Mouse (Mus musculus): Measurements from ENCODE around the gene Ank. TPM values are rescaled to one million over a fixed set of nuclear protein-coding genes. Genes with fewer than 3 reads are reported as not detected.

Ank gene
- polyA plus RNA-seq, 1 experiment = 222 TPM

DNA sequence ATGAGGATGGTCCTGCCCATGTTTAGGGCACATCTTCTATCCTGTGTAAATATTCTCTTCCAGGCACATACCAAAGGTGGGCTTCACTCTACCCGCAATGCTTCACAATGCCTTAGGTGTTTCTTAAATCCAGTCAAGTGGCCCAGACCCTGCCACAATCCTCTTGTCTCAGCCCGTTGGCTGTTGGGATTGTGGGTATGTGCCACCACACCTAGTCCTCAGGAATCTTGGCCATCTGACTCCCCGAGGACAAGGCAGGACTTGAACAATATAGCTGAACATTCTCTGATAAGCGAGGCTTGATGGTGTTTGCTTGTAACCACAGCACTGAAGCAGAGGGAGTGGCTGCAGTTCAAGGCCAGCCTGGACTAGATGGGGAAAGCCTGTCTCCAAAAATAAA, 30.3 kb upstream of the Ank start:
- Histone ChIP-seq H3K27me3 (ENCODE audit: control insufficient read depth, insufficient read depth, low read length) (no peaks in the 10 kb centered on the region), H3K4me1 (ENCODE audit: control insufficient read depth, insufficient read depth, low read length) (no peaks in the 10 kb centered on the region), H3K27ac (ENCODE audit: insufficient read depth, low read length) (no peak overlapping the region), H3K4me3 (replicated peaks; ENCODE audit: insufficient read depth, low read depth, low read length) (no peak overlapping the region)
- 92% methylated on average over 4 of the region's 4 CpGs for WGBS
- DNase-seq = no peak
- TF ChIP-seq POLR2A (IDR thresholded peaks at IDR 0.05; ENCODE audit: borderline replicate concordance, insufficient read depth, low read length) (no peak), CTCF (IDR thresholded peaks at IDR 0.05; ENCODE audit: borderline replicate concordance, insufficient read depth, low read depth, low read length) (no peak)

DNA sequence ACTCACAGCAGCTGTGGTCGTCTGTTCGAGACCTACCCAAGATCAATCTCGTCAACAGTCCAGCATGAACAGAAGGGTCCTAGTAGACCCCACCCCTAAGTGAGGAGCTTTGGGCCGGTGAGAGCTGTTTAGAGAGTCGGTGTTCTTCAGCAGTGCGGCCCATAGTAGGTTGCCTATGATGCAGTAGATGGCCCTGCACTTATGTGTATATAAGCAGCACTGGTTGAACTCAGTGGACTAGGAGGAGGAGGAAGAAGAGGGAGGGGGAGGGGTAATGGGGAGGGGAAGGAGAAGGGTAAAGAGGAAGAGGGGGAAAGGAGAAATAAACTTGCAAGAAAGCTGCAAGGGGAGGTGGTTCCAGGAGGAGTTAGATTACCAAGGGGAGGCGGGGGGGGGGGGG, 25.4 kb upstream of the Ank start:
- Histone ChIP-seq H3K27ac (ENCODE audit: insufficient read depth, low read length) (no peak overlapping the region), H3K4me1 (ENCODE audit: control insufficient read depth, insufficient read depth, low read length) (no peaks in the 10 kb centered on the region), H3K4me3 (replicated peaks; ENCODE audit: insufficient read depth, low read depth, low read length) (no peak overlapping the region), H3K27me3 (ENCODE audit: control insufficient read depth, insufficient read depth, low read length) (no peaks in the 10 kb centered on the region)
- 90% methylated on average over 7 of the region's 7 CpGs for WGBS
- TF ChIP-seq POLR2A (IDR thresholded peaks at IDR 0.05; ENCODE audit: borderline replicate concordance, insufficient read depth, low read length) = no peak
- DNase-seq = no peak

DNA sequence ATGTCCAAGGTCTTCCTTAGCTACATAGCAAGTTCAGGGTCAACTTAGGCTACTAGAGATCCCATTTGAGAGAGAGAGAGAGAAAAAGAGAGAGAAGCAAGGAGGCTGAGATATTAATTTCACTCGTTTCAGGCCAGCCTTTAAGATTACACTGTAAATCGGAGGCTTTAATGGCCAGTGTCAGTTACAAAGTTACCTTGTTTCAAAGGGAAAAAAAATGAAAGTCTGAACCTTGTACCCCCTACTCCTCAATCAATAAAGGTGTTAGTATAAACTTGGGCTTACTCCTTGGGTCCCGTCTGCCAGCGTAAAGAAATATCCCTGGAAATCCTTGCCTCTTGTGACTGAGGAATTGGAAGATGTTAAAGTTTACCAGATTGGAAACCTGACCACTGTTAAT, 24.9 kb upstream of the Ank start:
- no peaks in the 10 kb centered on the region for H3K27me3 ChIP-seq (ENCODE audit: control insufficient read depth, insufficient read depth, low read length)
- TF ChIP-seq CTCF (IDR thresholded peaks at IDR 0.05; ENCODE audit: borderline replicate concordance, insufficient read depth, low read depth, low read length) (no peak), POLR2A (IDR thresholded peaks at IDR 0.05; ENCODE audit: borderline replicate concordance, insufficient read depth, low read length) (no peak)
- no peak overlapping the region for H3K27ac ChIP-seq (ENCODE audit: insufficient read depth, low read length)
- H3K4me3 ChIP-seq (replicated peaks; ENCODE audit: insufficient read depth, low read depth, low read length) = no peak overlapping the region
- DNase-seq = no peak
- WGBS = 95% methylated on average over 4 of the region's 4 CpGs
- no peaks in the 10 kb centered on the region for H3K4me1 ChIP-seq (ENCODE audit: control insufficient read depth, insufficient read depth, low read length)

DNA sequence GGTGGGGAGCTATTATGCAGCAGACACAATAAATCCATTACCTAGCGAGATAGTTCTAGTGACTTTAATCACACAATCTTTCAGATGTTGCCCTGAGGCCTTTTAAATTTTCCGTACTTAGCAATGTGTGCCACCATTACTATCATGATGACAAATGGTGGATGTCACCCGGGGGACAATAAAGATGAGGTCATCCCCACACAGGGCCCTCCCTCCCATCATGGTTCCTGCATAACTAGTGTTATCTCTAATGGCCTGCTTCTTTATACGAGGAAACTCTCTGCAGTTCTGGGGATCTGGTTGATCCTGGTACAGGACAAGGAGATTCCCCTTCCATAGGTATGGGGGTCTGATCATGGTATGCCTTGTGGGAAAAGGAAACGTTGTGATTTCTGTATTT, 24.5 kb upstream of the Ank start:
- DNase-seq = no peak
- Histone ChIP-seq H3K4me1 (ENCODE audit: control insufficient read depth, insufficient read depth, low read length) (no peaks in the 10 kb centered on the region), H3K4me3 (replicated peaks; ENCODE audit: insufficient read depth, low read depth, low read length) (no peak overlapping the region), H3K27me3 (ENCODE audit: control insufficient read depth, insufficient read depth, low read length) (no peaks in the 10 kb centered on the region), H3K27ac (ENCODE audit: insufficient read depth, low read length) (no peak overlapping the region)
- TF ChIP-seq CTCF (IDR thresholded peaks at IDR 0.05; ENCODE audit: borderline replicate concordance, insufficient read depth, low read depth, low read length) (no peak), POLR2A (IDR thresholded peaks at IDR 0.05; ENCODE audit: borderline replicate concordance, insufficient read depth, low read length) (no peak)
- WGBS = 86% methylated on average over 5 of the region's 5 CpGs

DNA sequence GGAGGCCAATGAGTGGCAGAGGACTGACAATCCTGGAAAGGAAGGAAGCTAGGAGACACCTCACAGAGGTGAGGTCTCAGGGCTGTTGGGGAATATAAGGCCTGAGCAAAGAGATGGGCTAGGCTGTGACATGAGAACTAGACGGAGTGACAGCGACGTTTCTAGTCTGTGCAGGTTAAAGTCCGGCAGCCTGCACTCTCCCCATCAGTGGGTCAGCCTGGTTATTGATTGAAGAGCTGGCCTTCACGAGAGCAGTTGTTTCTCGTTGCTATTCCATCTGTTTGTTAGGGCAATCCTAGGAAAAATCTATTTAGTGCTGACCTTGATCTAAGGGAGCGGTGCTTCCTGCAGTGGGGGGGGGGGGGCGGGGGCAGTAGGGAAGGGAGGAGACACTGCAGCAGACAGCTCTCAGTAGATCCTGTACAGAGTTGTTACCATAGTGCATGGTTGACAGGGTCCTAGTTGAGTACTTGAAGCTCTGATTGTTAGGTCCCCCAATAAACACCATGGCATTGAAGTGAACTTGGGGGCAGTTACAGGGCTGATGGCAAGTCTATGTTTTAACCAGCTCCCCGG, 21.6 kb upstream of the Ank start:
- Histone ChIP-seq H3K4me3 (replicated peaks; ENCODE audit: insufficient read depth, low read depth, low read length) (no peak overlapping the region), H3K4me1 (ENCODE audit: control insufficient read depth, insufficient read depth, low read length) (no peaks in the 10 kb centered on the region)
- WGBS = 86% methylated on average over 9 of the region's 9 CpGs

DNA sequence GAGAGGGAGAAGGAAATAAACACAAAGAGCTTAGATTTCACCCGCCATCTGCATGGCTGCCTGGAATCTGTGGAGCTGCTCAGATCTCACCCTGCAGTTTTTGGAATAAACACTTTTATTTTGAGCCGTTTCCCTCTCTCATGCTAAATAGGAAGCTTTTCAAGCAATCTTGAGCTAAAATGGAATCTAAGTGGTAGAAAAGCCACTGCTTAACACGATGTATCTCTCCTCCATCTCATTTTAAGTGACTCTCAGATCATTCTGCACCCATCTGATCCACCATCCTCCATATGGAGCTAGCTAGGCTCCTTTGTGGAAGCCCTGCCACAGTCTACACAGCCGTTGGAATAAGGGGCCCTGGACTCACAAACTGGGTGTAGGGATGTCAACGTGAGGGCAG, 15.8 kb upstream of the Ank start:
- 87% methylated on average over 5 of the region's 5 CpGs for WGBS
- no peak overlapping the region for H3K4me3 ChIP-seq (replicated peaks; ENCODE audit: insufficient read depth, low read depth, low read length)
- DNase-seq = no peak
- no peaks in the 10 kb centered on the region for H3K4me1 ChIP-seq (ENCODE audit: control insufficient read depth, insufficient read depth, low read length)
- H3K27me3 ChIP-seq (ENCODE audit: control insufficient read depth, insufficient read depth, low read length) = no peaks in the 10 kb centered on the region
- TF ChIP-seq CTCF (IDR thresholded peaks at IDR 0.05; ENCODE audit: borderline replicate concordance, insufficient read depth, low read depth, low read length) = no peak
- no peak for TF ChIP-seq POLR2A (IDR thresholded peaks at IDR 0.05; ENCODE audit: borderline replicate concordance, insufficient read depth, low read length)
- no peak overlapping the region for H3K27ac ChIP-seq (ENCODE audit: insufficient read depth, low read length)

More for the DNA sequence above, 21.6 kb upstream of the Ank start:
- Histone ChIP-seq H3K27me3 (ENCODE audit: control insufficient read depth, insufficient read depth, low read length) (no peaks in the 10 kb centered on the region), H3K27ac (ENCODE audit: insufficient read depth, low read length) (no peak overlapping the region)
- DNase-seq = no peak
- TF ChIP-seq CTCF (IDR thresholded peaks at IDR 0.05; ENCODE audit: borderline replicate concordance, insufficient read depth, low read depth, low read length) (no peak), POLR2A (IDR thresholded peaks at IDR 0.05; ENCODE audit: borderline replicate concordance, insufficient read depth, low read length) (no peak)

DNA sequence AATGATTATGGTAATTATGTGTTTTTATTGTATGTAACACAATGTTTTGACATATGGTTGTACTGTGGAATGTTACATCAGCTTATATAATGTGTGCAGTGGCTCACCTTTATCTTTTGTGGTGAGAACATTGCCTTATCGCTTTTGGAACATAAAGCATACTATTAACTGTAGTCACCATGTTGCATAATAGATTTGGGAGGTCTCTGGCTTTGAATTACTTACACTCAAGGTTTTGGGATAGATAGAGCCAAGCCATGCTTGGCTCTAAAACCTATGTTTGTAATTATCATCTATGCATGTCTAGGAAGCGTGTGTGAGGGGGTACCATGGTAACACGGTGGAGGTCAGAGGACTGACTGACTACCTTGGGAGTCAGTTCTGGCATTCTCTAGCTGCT, 14.7 kb upstream of the Ank start:
- TF ChIP-seq POLR2A (IDR thresholded peaks at IDR 0.05; ENCODE audit: borderline replicate concordance, insufficient read depth, low read length) (no peak), CTCF (IDR thresholded peaks at IDR 0.05; ENCODE audit: borderline replicate concordance, insufficient read depth, low read depth, low read length) (no peak)
- Histone ChIP-seq H3K27ac (ENCODE audit: insufficient read depth, low read length) (no peak overlapping the region), H3K4me3 (replicated peaks; ENCODE audit: insufficient read depth, low read depth, low read length) (no peak overlapping the region), H3K4me1 (ENCODE audit: control insufficient read depth, insufficient read depth, low read length) (no peaks in the 10 kb centered on the region), H3K27me3 (ENCODE audit: control insufficient read depth, insufficient read depth, low read length) (no peaks in the 10 kb centered on the region)
- DNase-seq = no peak
- 75% methylated on average over 3 of the region's 3 CpGs for WGBS

DNA sequence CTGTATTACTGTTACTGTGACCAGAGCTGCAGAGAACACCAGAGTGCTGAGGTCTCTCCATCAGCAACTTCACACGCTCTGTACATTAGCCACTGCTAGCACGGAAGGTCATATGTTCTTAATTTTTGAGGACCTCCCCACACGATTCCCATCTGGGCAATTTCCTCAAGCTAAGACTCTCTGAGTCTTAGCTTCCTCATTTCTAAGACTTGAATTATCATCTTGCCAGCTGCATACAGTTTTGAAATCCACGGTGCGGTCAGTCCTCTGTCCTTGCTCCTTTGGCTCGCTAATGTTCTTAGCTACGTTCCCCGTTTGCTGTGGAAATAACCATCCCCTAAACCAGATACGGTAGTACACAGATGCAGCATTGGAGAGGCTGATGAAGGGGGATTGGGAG, 14.0 kb upstream of the Ank start:
- WGBS = 92% methylated on average over 9 of the region's 9 CpGs

More for the DNA sequence above, 14.0 kb upstream of the Ank start:
- DNase-seq = no peak
- no peak overlapping the region for H3K27ac ChIP-seq (ENCODE audit: insufficient read depth, low read length)
- no peaks in the 10 kb centered on the region for H3K4me1 ChIP-seq (ENCODE audit: control insufficient read depth, insufficient read depth, low read length)
- H3K27me3 ChIP-seq (ENCODE audit: control insufficient read depth, insufficient read depth, low read length) = no peaks in the 10 kb centered on the region
- TF ChIP-seq POLR2A (IDR thresholded peaks at IDR 0.05; ENCODE audit: borderline replicate concordance, insufficient read depth, low read length) = no peak
- no peak for TF ChIP-seq CTCF (IDR thresholded peaks at IDR 0.05; ENCODE audit: borderline replicate concordance, insufficient read depth, low read depth, low read length)
- H3K4me3 ChIP-seq (replicated peaks; ENCODE audit: insufficient read depth, low read depth, low read length) = no peak overlapping the region
